Mouse (Mus musculus) myocyte (in vitro differentiated cells): ENCODE measurements at regions not wholly inside any gene's neighbourhood (a gene's known extent, or its start where the extent isn't known, plus 50 kb on each side); places are given as distances from the start of the nearest gene placed in this dataset.

Experiments used
- H3K27me3 ChIP-seq: one replicate; pipeline ENCODE4 v1.6.1; 2011; ENCODE audit not compliant: control insufficient read depth, insufficient read depth, insufficient read length
- H3K36me3 ChIP-seq: one replicate; pipeline ENCODE4 v1.6.1; 2011; ENCODE audit not compliant: control insufficient read depth, insufficient read depth
- H3K4me2 ChIP-seq: one replicate; pipeline ENCODE4 v1.6.1; 2011; ENCODE audit warnings: low read depth, control low read depth
- H3K4me3 ChIP-seq: one replicate; pipeline ENCODE4 v1.5.1; 2011; ENCODE audit warnings: mild to moderate bottlenecking, control low read depth, moderate library complexity
- H3K79me2 ChIP-seq: one replicate; pipeline ENCODE4 v1.6.1; 2011; ENCODE audit not compliant: control insufficient read depth, insufficient read depth
- H3ac ChIP-seq: one replicate; pipeline ENCODE4 v1.6.1; 2011; ENCODE audit not compliant: control insufficient read depth, insufficient read length
- CEBPB ChIP-seq: IDR thresholded peaks from 2 replicates; pipeline ENCODE4 v1.6.1; 2011; ENCODE audit warnings: mild to moderate bottlenecking, moderate library complexity; ENCODE audit not compliant: poor library complexity, insufficient read depth, severe bottlenecking
- E2F4 ChIP-seq: IDR thresholded peaks from one replicate; pipeline ENCODE4 v1.6.1; 2011; ENCODE audit warnings: mild to moderate bottlenecking, control low read depth, moderate library complexity; ENCODE audit not compliant: insufficient read depth
- MAX ChIP-seq: IDR thresholded peaks from one replicate; pipeline ENCODE4 v1.6.1; 2011; ENCODE audit warnings: low read depth, mild to moderate bottlenecking, control low read depth
- MYOD1 ChIP-seq, 3 experiments: IDR thresholded peaks; one replicate each; pipeline ENCODE4 v1.6.1; 2011; ENCODE audit warnings: control low read depth in 2 of 3, low read depth in 2 of 3, mild to moderate bottlenecking in 2 of 3, moderate library complexity in 1 of 3; ENCODE audit not compliant: insufficient read length in 2 of 3, control insufficient read depth in 1 of 3
- MYOG ChIP-seq, 3 experiments: IDR thresholded peaks; one replicate each; pipeline ENCODE4 v1.6.1; 2011; ENCODE audit warnings: control low read depth in 2 of 3, low read depth in 2 of 3, mild to moderate bottlenecking in 2 of 3; ENCODE audit not compliant: insufficient read length in 2 of 3, control insufficient read depth in 1 of 3, insufficient read depth in 1 of 3
- POLR2A ChIP-seq: IDR thresholded peaks from one replicate; pipeline ENCODE4 v1.6.1; 2011; ENCODE audit warnings: low read depth, mild to moderate bottlenecking, control low read depth, moderate library complexity; ENCODE audit not compliant: insufficient read length
- POLR2AphosphoS2 ChIP-seq: IDR thresholded peaks from one replicate; pipeline ENCODE4 v1.6.1; 2011; ENCODE audit warnings: low read depth, control low read depth; ENCODE audit not compliant: insufficient read length
- REST ChIP-seq: IDR thresholded peaks from one replicate; pipeline ENCODE4 v1.6.1; 2011; ENCODE audit warnings: mild to moderate bottlenecking, control low read depth, moderate library complexity; ENCODE audit not compliant: insufficient read depth, insufficient read length
- SRF ChIP-seq: IDR thresholded peaks from one replicate; pipeline ENCODE4 v1.6.1; 2011; ENCODE audit warnings: low read depth; ENCODE audit not compliant: control insufficient read depth, insufficient read length
- TCF12 ChIP-seq: IDR thresholded peaks from one replicate; pipeline ENCODE4 v1.6.1; 2011; ENCODE audit warnings: mild to moderate bottlenecking, control low read depth; ENCODE audit not compliant: poor library complexity, insufficient read depth, severe bottlenecking
- TCF3 ChIP-seq: IDR thresholded peaks from one replicate; pipeline ENCODE4 v1.6.1; 2011; ENCODE audit warnings: low read depth, control low read depth; ENCODE audit not compliant: insufficient read length
- USF1 ChIP-seq: IDR thresholded peaks from one replicate; pipeline ENCODE4 v1.6.1; 2011; ENCODE audit warnings: low read depth, mild to moderate bottlenecking, control low read depth, moderate library complexity

GRCm38 (mm10) chr17:47216490-47216889 is 152.2 kb upstream of the Mrps10 start:
- H3K79me2 ChIP-seq: no peaks in the 10 kb centered on the region
- no peaks in the 10 kb centered on the region for H3K36me3 ChIP-seq
- no peak overlapping the region for H3K4me3 ChIP-seq
- no peaks in the 10 kb centered on the region for H3K27me3 ChIP-seq
- H3K4me2 ChIP-seq: no peak overlapping the region
- TF ChIP-seq TCF12: no peak
- no peak for TF ChIP-seq MAX
- TF ChIP-seq REST: no peak
- no peak for TF ChIP-seq E2F4
- no peak for TF ChIP-seq CEBPB
- TF ChIP-seq TCF3: no peak
- TF ChIP-seq MYOG (IDR thresholded peaks at IDR 0.05; ENCODE audit: control insufficient read depth in 1 of 3, insufficient read depth in 1 of 3, insufficient read length in 2 of 3, low read depth in 2 of 3): no peak
- no peak for TF ChIP-seq SRF
- TF ChIP-seq POLR2A: no peak
- TF ChIP-seq USF1: no peak
- TF ChIP-seq POLR2AphosphoS2: no peak
- TF ChIP-seq MYOD1 (IDR thresholded peaks at IDR 0.05; ENCODE audit: control insufficient read depth in 1 of 3, insufficient read length in 2 of 3, low read depth in 2 of 3): no peak
- H3ac ChIP-seq: no peak overlapping the region

- no peaks in the 10 kb centered on the region for H3K36me3 ChIP-seq
- H3K27me3 ChIP-seq: no peaks in the 10 kb centered on the region
- no peaks in the 10 kb centered on the region for H3K79me2 ChIP-seq
- TF ChIP-seq MYOG (IDR thresholded peaks at IDR 0.05; ENCODE audit: control insufficient read depth in 1 of 3, insufficient read depth in 1 of 3, insufficient read length in 2 of 3, low read depth in 2 of 3) (no peak), POLR2A (no peak), MYOD1 (IDR thresholded peaks at IDR 0.05; ENCODE audit: control insufficient read depth in 1 of 3, insufficient read length in 2 of 3, low read depth in 2 of 3) (no peak), REST (no peak), E2F4 (no peak), MAX (no peak), POLR2AphosphoS2 (no peak), TCF3 (no peak)
- H3K4me3 ChIP-seq: no peak overlapping the region
- no peak overlapping the region for H3K4me2 ChIP-seq
- H3ac ChIP-seq: no peak overlapping the region
Measured at GRCm38 (mm10) chr17:47215841-47216240, 152.8 kb upstream of the Mrps10 start.

- Histone ChIP-seq H3K36me3 (no peaks in the 10 kb centered on the region), H3K79me2 (no peaks in the 10 kb centered on the region), H3K4me2 (no peak overlapping the region), H3K4me3 (no peak overlapping the region), H3K27me3 (no peaks in the 10 kb centered on the region), H3ac (no peak overlapping the region)
- no peak for TF ChIP-seq TCF12
- no peak for TF ChIP-seq TCF3
- TF ChIP-seq E2F4: no peak
- no peak for TF ChIP-seq MAX
- TF ChIP-seq REST: no peak
- no peak for TF ChIP-seq USF1
- no peak for TF ChIP-seq POLR2AphosphoS2
- no peak for TF ChIP-seq CEBPB
- TF ChIP-seq MYOD1 (IDR thresholded peaks at IDR 0.05; ENCODE audit: control insufficient read depth in 1 of 3, insufficient read length in 2 of 3, low read depth in 2 of 3): no peak
- TF ChIP-seq POLR2A: no peak
- no peak for TF ChIP-seq SRF
- TF ChIP-seq MYOG (IDR thresholded peaks at IDR 0.05; ENCODE audit: control insufficient read depth in 1 of 3, insufficient read depth in 1 of 3, insufficient read length in 2 of 3, low read depth in 2 of 3): no peak
Measured at GRCm38 (mm10) chr17:47214111-47214510, 154.6 kb upstream of the Mrps10 start.

GRCm38 (mm10) chr17:47210441-47211196 is 158.1 kb upstream of the Mrps10 start:
- no peak for TF ChIP-seq MAX
- TF ChIP-seq E2F4: no peak
- no peak for TF ChIP-seq MYOD1 (IDR thresholded peaks at IDR 0.05; ENCODE audit: control insufficient read depth in 1 of 3, insufficient read length in 2 of 3, low read depth in 2 of 3)
- TF ChIP-seq POLR2A: no peak
- no peak for TF ChIP-seq MYOG (IDR thresholded peaks at IDR 0.05; ENCODE audit: control insufficient read depth in 1 of 3, insufficient read depth in 1 of 3, insufficient read length in 2 of 3, low read depth in 2 of 3)
- no peak for TF ChIP-seq SRF
- TF ChIP-seq POLR2AphosphoS2: no peak
- TF ChIP-seq USF1: no peak
- Histone ChIP-seq H3K27me3 (no peaks in the 10 kb centered on the region), H3K36me3 (no peaks in the 10 kb centered on the region), H3ac (no peak overlapping the region), H3K4me2 (no peak overlapping the region), H3K79me2 (no peaks in the 10 kb centered on the region), H3K4me3 (no peak overlapping the region)

GRCm38 (mm10) chr17:47208886-47209585 is 159.7 kb upstream of the Mrps10 start:
- Histone ChIP-seq H3K79me2 (no peaks in the 10 kb centered on the region), H3K36me3 (no peaks in the 10 kb centered on the region), H3K4me3 (no peak overlapping the region), H3K27me3 (no peaks in the 10 kb centered on the region), H3K4me2 (no peak overlapping the region), H3ac (no peak overlapping the region)
- TF ChIP-seq TCF12 (no peak), MAX (no peak), REST (no peak), SRF (no peak), POLR2AphosphoS2 (no peak), USF1 (no peak), CEBPB (no peak), MYOG (IDR thresholded peaks at IDR 0.05; ENCODE audit: control insufficient read depth in 1 of 3, insufficient read depth in 1 of 3, insufficient read length in 2 of 3, low read depth in 2 of 3) (no peak), TCF3 (no peak), E2F4 (no peak), POLR2A (no peak), MYOD1 (IDR thresholded peaks at IDR 0.05; ENCODE audit: control insufficient read depth in 1 of 3, insufficient read length in 2 of 3, low read depth in 2 of 3) (no peak)
